Mouse (Mus musculus): ENCODE measurements around the gene U2af2. TPM values are rescaled to one million over a fixed set of nuclear protein-coding genes. Genes with fewer than 3 reads are reported as not detected.
A peak's percentile ranks its signal among the peaks of the same experiment; 100 is the strongest.

Gene U2af2
- polyA plus RNA-seq, 1 experiment = not detected

- TF ChIP-seq POLR2A (IDR thresholded peaks at IDR 0.05; ENCODE audit: insufficient read depth, low read depth, low read length) = no peak
- no peak for TF ChIP-seq CTCF (IDR thresholded peaks at IDR 0.05; ENCODE audit: insufficient read depth, low read depth, low read length)
- H3K4me1 ChIP-seq (ENCODE audit: control insufficient read depth, insufficient read depth, low read length) = peaks cover 30% of the 10 kb centered on the region
- no peak overlapping the region for H3K27ac ChIP-seq (ENCODE audit: insufficient read depth, low read depth, low read length)
- 94% methylated on average over 1 of the region's 1 CpGs for WGBS
- no peak overlapping the region for H3K4me3 ChIP-seq (ENCODE audit: insufficient read depth, low read depth, low read length)
Measured at GRCm38 (mm10) chr7:5058631-5059030, 3.3 kb upstream of the U2af2 start.

GRCm38 (mm10) chr7:5059421-5059820 lies 2.5 kb upstream of the U2af2 start:
- H3K4me3 ChIP-seq (ENCODE audit: insufficient read depth, low read depth, low read length) = no peak overlapping the region
- H3K4me1 ChIP-seq (ENCODE audit: control insufficient read depth, insufficient read depth, low read length) = peaks cover 28% of the 10 kb centered on the region
- 87% methylated on average over 12 of the region's 12 CpGs for WGBS
- TF ChIP-seq CTCF (IDR thresholded peaks at IDR 0.05; ENCODE audit: insufficient read depth, low read depth, low read length) (no peak), POLR2A (IDR thresholded peaks at IDR 0.05; ENCODE audit: insufficient read depth, low read depth, low read length) (no peak)
- H3K27ac ChIP-seq (ENCODE audit: insufficient read depth, low read depth, low read length) = no peak overlapping the region

- Histone ChIP-seq H3K4me1 (ENCODE audit: control insufficient read depth, insufficient read depth, low read length) (peaks cover 23% of the 10 kb centered on the region), H3K27ac (ENCODE audit: insufficient read depth, low read depth, low read length) (peak overlapping the region; percentile 96), H3K4me3 (ENCODE audit: insufficient read depth, low read depth, low read length) (peak overlapping the region; percentile 63)
- TF ChIP-seq POLR2A (IDR thresholded peaks at IDR 0.05; ENCODE audit: insufficient read depth, low read depth, low read length) (no peak), CTCF (IDR thresholded peaks at IDR 0.05; ENCODE audit: insufficient read depth, low read depth, low read length) (peak; percentile 29; the same call in 1 of the 2 replicates)
- 3% methylated on average over 27 of the region's 27 CpGs for WGBS
Measured at GRCm38 (mm10) chr7:5060239-5060731, 1.7 kb upstream of the U2af2 start.

GRCm38 (mm10) chr7:5060944-5061773 lies 784 bp upstream of the U2af2 start:
- Histone ChIP-seq H3K4me1 (ENCODE audit: control insufficient read depth, insufficient read depth, low read length) (peaks cover 27% of the 10 kb centered on the region), H3K4me3 (ENCODE audit: insufficient read depth, low read depth, low read length) (peak overlapping the region; percentile 63), H3K27ac (ENCODE audit: insufficient read depth, low read depth, low read length) (peak overlapping the region; percentile 97)
- WGBS = under 1% methylated on average over 60 of the region's 60 CpGs
- TF ChIP-seq POLR2A (IDR thresholded peaks at IDR 0.05; ENCODE audit: insufficient read depth, low read depth, low read length) (peak; percentile 46), CTCF (IDR thresholded peaks at IDR 0.05; ENCODE audit: insufficient read depth, low read depth, low read length) (peak; percentile 70)

GRCm38 (mm10) chr7:5062360-5063001 lies 538 bp downstream of the U2af2 start:
- Histone ChIP-seq H3K27ac (ENCODE audit: insufficient read depth, low read depth, low read length) (peak overlapping the region; percentile 42; the same call in 1 of the 2 replicates), H3K4me1 (ENCODE audit: control insufficient read depth, insufficient read depth, low read length) (peaks cover 29% of the 10 kb centered on the region), H3K4me3 (ENCODE audit: insufficient read depth, low read depth, low read length) (peak overlapping the region; percentile 63)
- TF ChIP-seq CTCF (IDR thresholded peaks at IDR 0.05; ENCODE audit: insufficient read depth, low read depth, low read length) (no peak), POLR2A (IDR thresholded peaks at IDR 0.05; ENCODE audit: insufficient read depth, low read depth, low read length) (no peak)
- under 1% methylated on average over 51 of the region's 51 CpGs for WGBS

- H3K4me1 ChIP-seq (ENCODE audit: control insufficient read depth, insufficient read depth, low read length) = peaks cover 18% of the 10 kb centered on the region
- H3K4me3 ChIP-seq (ENCODE audit: insufficient read depth, low read depth, low read length) = no peak overlapping the region
- TF ChIP-seq POLR2A (IDR thresholded peaks at IDR 0.05; ENCODE audit: insufficient read depth, low read depth, low read length) = no peak
- TF ChIP-seq CTCF (IDR thresholded peaks at IDR 0.05; ENCODE audit: insufficient read depth, low read depth, low read length) = no peak
- no peak overlapping the region for H3K27ac ChIP-seq (ENCODE audit: insufficient read depth, low read depth, low read length)
- 94% methylated on average over 6 of the region's 6 CpGs for WGBS
Measured at GRCm38 (mm10) chr7:5064886-5065285, 2.9 kb downstream of the U2af2 start.

GRCm38 (mm10) chr7:5073586-5073985 lies 11.6 kb downstream of the U2af2 start:
- Histone ChIP-seq H3K4me3 (ENCODE audit: insufficient read depth, low read depth, low read length) (no peak overlapping the region), H3K27ac (ENCODE audit: insufficient read depth, low read depth, low read length) (no peak overlapping the region), H3K4me1 (ENCODE audit: control insufficient read depth, insufficient read depth, low read length) (0 out of 2 replicates have a peak, but pooled peaks cover 2% of the 10 kb centered on the region)
- 55% methylated on average over 1 of the region's 1 CpGs for WGBS
- TF ChIP-seq CTCF (IDR thresholded peaks at IDR 0.05; ENCODE audit: insufficient read depth, low read depth, low read length) = no peak
- no peak for TF ChIP-seq POLR2A (IDR thresholded peaks at IDR 0.05; ENCODE audit: insufficient read depth, low read depth, low read length)

GRCm38 (mm10) chr7:5074984-5075383 lies 13.0 kb downstream of the U2af2 start:
- WGBS = 88% methylated on average over 5 of the region's 5 CpGs
- TF ChIP-seq CTCF (IDR thresholded peaks at IDR 0.05; ENCODE audit: insufficient read depth, low read depth, low read length) = no peak
- TF ChIP-seq POLR2A (IDR thresholded peaks at IDR 0.05; ENCODE audit: insufficient read depth, low read depth, low read length) = no peak
- H3K4me3 ChIP-seq (ENCODE audit: insufficient read depth, low read depth, low read length) = no peak overlapping the region
- no peak overlapping the region for H3K27ac ChIP-seq (ENCODE audit: insufficient read depth, low read depth, low read length)
- H3K4me1 ChIP-seq (ENCODE audit: control insufficient read depth, insufficient read depth, low read length) = peaks cover 2% of the 10 kb centered on the region; the same call in 1 of the 2 replicates

GRCm38 (mm10) chr7:5076931-5077330 lies 15.0 kb downstream of the U2af2 start:
- 85% methylated on average over 2 of the region's 2 CpGs for WGBS
- no peak overlapping the region for H3K4me3 ChIP-seq (ENCODE audit: insufficient read depth, low read depth, low read length)
- peaks cover 5% of the 10 kb centered on the region; the same call in 1 of the 2 replicates for H3K4me1 ChIP-seq (ENCODE audit: control insufficient read depth, insufficient read depth, low read length)
- no peak overlapping the region for H3K27ac ChIP-seq (ENCODE audit: insufficient read depth, low read depth, low read length)
- TF ChIP-seq POLR2A (IDR thresholded peaks at IDR 0.05; ENCODE audit: insufficient read depth, low read depth, low read length) (no peak), CTCF (IDR thresholded peaks at IDR 0.05; ENCODE audit: insufficient read depth, low read depth, low read length) (no peak)

GRCm38 (mm10) chr7:5079365-5080009 lies 17.5 kb downstream of the U2af2 start:
- WGBS = 49% methylated on average over 10 of the region's 13 CpGs
- Histone ChIP-seq H3K4me1 (ENCODE audit: control insufficient read depth, insufficient read depth, low read length) (peaks cover 15% of the 10 kb centered on the region; the same call in 1 of the 2 replicates), H3K4me3 (ENCODE audit: insufficient read depth, low read depth, low read length) (peak overlapping the region; percentile 94), H3K27ac (ENCODE audit: insufficient read depth, low read depth, low read length) (peak overlapping the region; percentile 47; the same call in 1 of the 2 replicates)

Measured in olfactory bulb, adult 2 months (tissue).